9 mouse cellular contexts compared by ENCODE assay signal in genomic region chr19:22554421-22554941, GRCm38 (mm10).
A peak's percentile ranks its signal among the peaks of the same experiment; 100 is the strongest.
DNase-seq lines count a peak whose midpoint lies in the region; ATAC-seq lines count a peak whose summit lies in the region.
"Had no signal": no experiment of that assay in that cellular context is flagged by ENCODE, and none has a peak within 500 bp of the region (broad histone marks: within the 10 kb centered on the region; RNA-seq: fewer than 3 reads in every experiment).

No protein-coding gene starts in this region.

- WGBS in forebrain, embryonic 15.5 days = under 1% methylated on average over 7 of the region's 7 CpGs
- 10% methylated on average over 7 of the region's 7 CpGs for WGBS in stomach, embryonic 14.5 days

- 0 out of 2 replicates have a peak overlapping the region, but pooled peaks have one; percentile 24 for H3K9ac ChIP-seq in forebrain, embryonic 15.5 days (replicated peaks)
- H3K9ac ChIP-seq in stomach, embryonic 14.5 days (replicated peaks; ENCODE audit: low read depth, low read length) = no peak overlapping the region
- H3K9ac ChIP-seq: embryonic facial prominence, embryonic 13.5 days had no signal

- peaks cover 14% of the 10 kb centered on the region for H3K4me1 ChIP-seq in forebrain, embryonic 15.5 days
- 0 out of 2 replicates have a peak, but pooled peaks cover 4% of the 10 kb centered on the region for H3K4me1 ChIP-seq in stomach, embryonic 14.5 days (ENCODE audit: control insufficient read depth, insufficient read depth, low read length)

- ATAC-seq in forebrain, embryonic 15.5 days (replicated peaks) = peak; percentile 63
- ATAC-seq in stomach, embryonic 14.5 days (ENCODE audit: insufficient number of reproducible peaks, insufficient read depth, low FRiP score, low read depth) = 0 out of 2 replicates have a peak, but pooled peaks have one; percentile 28
- ATAC-seq in megakaryocyte, adult 5-6 weeks (ENCODE audit: poor library complexity, severe bottlenecking) = no peak

- peak overlapping the region; percentile 21 for H3K4me2 ChIP-seq in forebrain, embryonic 15.5 days (replicated peaks)
- 0 out of 2 replicates have a peak overlapping the region, but pooled peaks have one; percentile 11 for H3K4me2 ChIP-seq in stomach, embryonic 14.5 days (replicated peaks; ENCODE audit: low read depth, low read length)
- H3K4me2 ChIP-seq: embryonic facial prominence, embryonic 13.5 days had no signal

- intact Hi-C loops in heart, postnatal 25 days (cut with DNase I) = loop anchor here (5.0 kb wide), 1 partner anchor 217 kb away; no protein-coding TSS in a partner anchor

- H3K27ac ChIP-seq in forebrain, embryonic 15.5 days (replicated peaks) = no peak overlapping the region; the same call in 1 of the 2 replicates
- H3K27ac ChIP-seq in stomach, embryonic 14.5 days (ENCODE audit: low read length) = peak overlapping the region; percentile 7; the same call in 1 of the 2 replicates
- H3K27ac ChIP-seq: embryonic facial prominence, embryonic 13.5 days had no signal

- no peaks in the 10 kb centered on the region for H3K36me3 ChIP-seq in forebrain, embryonic 15.5 days
- H3K36me3 ChIP-seq in stomach, embryonic 14.5 days (ENCODE audit: control insufficient read depth, insufficient read depth, low read length) = no peaks in the 10 kb centered on the region
- H3K36me3 ChIP-seq: embryonic facial prominence, embryonic 13.5 days had no signal

- H3K4me3 ChIP-seq in forebrain, embryonic 15.5 days = no peak overlapping the region
- H3K4me3 ChIP-seq in stomach, embryonic 14.5 days (ENCODE audit: low read depth, low read length) = no peak overlapping the region
- H3K4me3 ChIP-seq: embryonic facial prominence, embryonic 13.5 days had no signal

- peak; percentile 21 for DNase-seq in adrenal gland, postnatal 14 days
- DNase-seq in adrenal gland, adult 8-10 months = no peak
- peak; percentile 4 for DNase-seq in heart, postnatal 25 days (ENCODE audit: low spot score)
- peak; percentile 46 to 61 for DNase-seq in layer of hippocampus, adult 8-10 months (ENCODE audit: low spot score in 2 of 2)
- peak; percentile 24 for DNase-seq in lung, postnatal 36 days

- H3K27me3 ChIP-seq in forebrain, embryonic 15.5 days = no peaks in the 10 kb centered on the region
- no peaks in the 10 kb centered on the region for H3K27me3 ChIP-seq in stomach, embryonic 14.5 days (ENCODE audit: control insufficient read depth, insufficient read depth, low read length)
- H3K27me3 ChIP-seq: embryonic facial prominence, embryonic 13.5 days had no signal

- no peaks in the 10 kb centered on the region for H3K9me3 ChIP-seq in forebrain, embryonic 15.5 days
- no peaks in the 10 kb centered on the region for H3K9me3 ChIP-seq in stomach, embryonic 14.5 days (ENCODE audit: control insufficient read depth, low read depth, low read length)
- H3K9me3 ChIP-seq: embryonic facial prominence, embryonic 13.5 days had no signal
